Mouse (Mus musculus): Measurements from ENCODE around the gene Tmem94. TPM values are rescaled to one million over a fixed set of nuclear protein-coding genes. Genes with fewer than 3 reads are reported as not detected.

Tmem94 gene
- polyA plus RNA-seq, 1 experiment from 2014 or later = 20.8 TPM

DNA sequence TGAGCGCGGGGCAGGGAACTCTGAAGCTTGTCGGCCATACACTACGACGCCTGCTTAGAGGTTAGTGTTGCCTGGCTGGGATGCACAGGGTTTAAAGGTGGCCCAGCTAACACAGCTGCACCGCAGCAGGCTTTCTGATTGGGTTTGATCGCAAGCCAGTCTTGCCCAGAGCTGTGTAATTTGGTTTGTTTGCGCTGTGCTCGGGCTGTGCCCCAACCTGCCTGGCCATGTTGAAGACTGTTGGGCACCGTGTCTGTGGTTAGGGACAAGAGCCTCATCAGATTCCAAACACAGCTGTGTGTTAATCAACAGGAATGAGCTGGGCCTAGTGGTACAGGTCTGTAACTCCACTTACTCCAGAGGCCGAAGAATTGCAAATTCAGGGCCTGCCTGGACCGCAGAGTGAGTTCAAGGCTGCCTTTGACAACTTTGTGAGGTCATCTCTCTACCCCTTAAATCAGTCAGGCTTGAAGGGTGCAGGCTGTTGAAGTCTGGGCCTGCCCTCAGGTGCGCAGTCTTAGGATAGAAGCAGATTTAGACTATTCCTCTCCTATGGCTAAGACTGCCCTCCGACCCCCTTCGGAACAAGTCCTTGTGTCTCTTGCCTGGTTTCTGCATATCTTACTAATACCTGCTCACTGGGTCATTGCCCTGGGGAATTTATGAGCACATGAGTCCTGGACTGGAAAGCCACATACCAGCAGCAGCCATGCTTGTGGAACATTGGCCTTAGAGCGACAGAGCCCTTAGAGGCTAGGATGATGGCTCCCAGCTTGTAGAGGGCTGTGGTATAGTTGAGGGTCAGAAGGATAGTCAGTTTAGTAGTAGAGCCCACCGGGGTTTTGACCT, 12.5 kb downstream of the Tmem94 start:
- H3K4me2 ChIP-seq (replicated peaks) = no peak overlapping the region
- H3K4me3 ChIP-seq (replicated peaks; ENCODE audit: low read length) = no peak overlapping the region
- no peak for DNase-seq (ENCODE audit: low spot score)
- peaks cover 41% of the 10 kb centered on the region for H3K4me1 ChIP-seq (replicated peaks; ENCODE audit: control insufficient read depth, insufficient read depth, low read length)
- H3K36me3 ChIP-seq (replicated peaks; ENCODE audit: control insufficient read depth, insufficient read depth) = peaks cover 5% of the 10 kb centered on the region; the same call in 1 of the 2 replicates
- H3K27me3 ChIP-seq (ENCODE audit: control insufficient read depth, insufficient read depth, low read length) = no peaks in the 10 kb centered on the region
- H3K9me3 ChIP-seq (ENCODE audit: control insufficient read depth, low read length) = no peaks in the 10 kb centered on the region
- no peak overlapping the region for H3K27ac ChIP-seq
- no peak for ATAC-seq (ENCODE audit: low FRiP score)
- 76% methylated on average over 17 of the region's 17 CpGs for WGBS
- H3K9ac ChIP-seq = no peak overlapping the region

DNA sequence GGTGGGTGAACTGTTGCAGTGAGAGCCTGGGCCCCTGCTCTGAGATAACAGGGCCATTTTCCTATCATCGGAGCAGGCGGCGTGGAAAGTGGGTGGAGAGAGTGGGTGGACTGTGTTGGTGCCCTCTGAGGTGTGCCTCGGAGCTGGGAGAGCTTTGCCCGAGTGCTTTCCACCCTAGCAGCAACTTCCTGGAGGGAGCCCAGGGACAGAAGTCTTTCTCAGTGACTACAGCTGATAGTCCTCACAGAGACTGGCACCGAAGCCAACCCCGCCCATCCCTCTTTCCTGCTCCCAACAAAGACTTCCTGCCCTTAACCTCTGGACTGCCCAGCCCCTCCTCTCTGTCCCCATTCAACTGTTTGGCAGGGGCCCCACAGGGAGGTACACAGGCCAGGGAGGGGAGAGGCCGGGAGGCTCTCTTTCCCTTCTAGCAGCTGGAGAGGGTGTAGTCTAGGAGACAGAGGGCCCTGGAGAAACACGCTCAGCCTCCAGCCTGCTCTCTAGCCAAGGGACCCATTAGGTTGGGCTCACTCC, 13.9 kb downstream of the Tmem94 start:
- Histone ChIP-seq H3K27ac (peak overlapping the region; percentile 86), H3K4me1 (replicated peaks; ENCODE audit: control insufficient read depth, insufficient read depth, low read length) (peaks cover 43% of the 10 kb centered on the region), H3K4me3 (replicated peaks; ENCODE audit: low read length) (no peak overlapping the region), H3K9ac (no peak overlapping the region), H3K4me2 (replicated peaks) (peak overlapping the region; percentile 49), H3K9me3 (ENCODE audit: control insufficient read depth, low read length) (no peaks in the 10 kb centered on the region), H3K27me3 (ENCODE audit: control insufficient read depth, insufficient read depth, low read length) (no peaks in the 10 kb centered on the region), H3K36me3 (replicated peaks; ENCODE audit: control insufficient read depth, insufficient read depth) (peaks cover 5% of the 10 kb centered on the region; the same call in 1 of the 2 replicates)
- WGBS = 7% methylated on average over 9 of the region's 9 CpGs
- peak; percentile 81 for ATAC-seq (ENCODE audit: low FRiP score)
- peak; percentile 38 for DNase-seq (ENCODE audit: low spot score)

DNA sequence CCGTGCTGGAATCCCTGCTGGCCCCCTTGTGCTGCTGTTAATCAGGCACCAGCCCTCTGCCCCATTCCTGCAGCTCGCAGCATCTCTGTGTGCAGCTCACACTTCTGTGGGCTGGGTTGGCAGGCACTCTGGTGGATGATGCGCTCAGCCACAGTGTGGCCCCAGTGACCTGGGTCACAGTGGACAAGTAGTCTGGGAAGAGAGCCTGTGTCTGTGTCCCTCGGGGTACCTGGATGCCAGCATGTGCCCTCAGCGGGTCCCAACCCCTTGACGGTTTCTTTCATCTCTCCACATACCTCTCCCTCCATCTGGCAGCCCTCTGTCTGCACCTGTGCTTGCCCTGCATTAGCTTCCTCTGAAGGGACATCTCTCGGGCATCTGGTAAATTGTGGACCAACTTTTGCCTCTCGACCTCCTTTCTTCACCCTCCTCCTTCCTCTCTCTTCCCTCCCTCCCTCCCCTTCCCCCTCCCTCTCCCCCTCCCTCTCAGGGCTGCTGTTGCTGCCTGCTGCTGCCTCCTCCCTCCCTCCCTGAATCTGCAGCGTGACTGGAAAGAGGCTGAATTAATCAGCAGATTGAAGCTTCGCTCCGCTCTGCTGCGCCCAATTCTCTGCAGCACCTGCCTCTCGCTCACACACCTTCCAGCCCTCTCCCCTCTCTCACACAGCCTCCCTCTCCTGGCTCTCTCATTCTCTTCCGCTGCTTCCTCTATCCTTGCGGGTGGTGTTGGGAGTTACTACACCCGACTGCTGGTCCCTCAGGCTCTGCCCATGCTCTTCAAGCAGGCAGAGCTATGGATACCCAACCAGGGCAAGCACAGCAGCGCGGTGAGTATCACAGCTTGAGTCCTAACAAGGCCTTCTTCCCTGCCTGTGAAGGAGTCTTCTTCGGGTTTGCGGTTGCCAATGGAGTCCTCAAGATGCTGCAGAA, 15.2 kb downstream of the Tmem94 start:
- peak; percentile 69 for DNase-seq (ENCODE audit: low spot score)
- no peaks in the 10 kb centered on the region for H3K27me3 ChIP-seq (ENCODE audit: control insufficient read depth, insufficient read depth, low read length)
- peak overlapping the region; percentile 86 for H3K27ac ChIP-seq
- no peaks in the 10 kb centered on the region for H3K9me3 ChIP-seq (ENCODE audit: control insufficient read depth, low read length)
- peak overlapping the region; percentile 53 for H3K9ac ChIP-seq
- H3K4me3 ChIP-seq (replicated peaks; ENCODE audit: low read length) = peak overlapping the region; percentile 16
- 4% methylated on average over 20 of the region's 20 CpGs for WGBS
- peaks cover 41% of the 10 kb centered on the region for H3K4me1 ChIP-seq (replicated peaks; ENCODE audit: control insufficient read depth, insufficient read depth, low read length)
- ATAC-seq (ENCODE audit: low FRiP score) = peak; percentile 59
- H3K36me3 ChIP-seq (replicated peaks; ENCODE audit: control insufficient read depth, insufficient read depth) = peaks cover 5% of the 10 kb centered on the region; the same call in 1 of the 2 replicates
- H3K4me2 ChIP-seq (replicated peaks) = peak overlapping the region; percentile 49

DNA sequence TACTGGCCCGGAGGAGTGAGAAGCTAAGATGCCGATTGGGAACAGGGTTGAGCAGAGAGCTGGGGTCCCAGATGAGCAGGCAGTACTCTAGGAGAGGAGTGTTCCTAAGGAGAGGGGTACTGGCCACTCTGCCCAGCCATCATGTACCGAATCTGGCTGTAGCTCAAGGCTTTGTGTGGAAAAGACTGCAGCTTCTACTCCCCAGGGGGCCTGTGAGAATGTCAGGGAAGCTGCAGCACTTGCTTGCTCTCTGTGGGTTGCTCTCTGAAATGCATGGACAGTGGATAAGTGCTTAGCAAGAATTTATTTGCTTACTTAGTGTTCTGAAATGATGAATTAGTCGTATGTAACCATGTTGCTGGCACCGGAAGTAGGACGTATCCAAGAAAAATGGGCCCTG, 21.2 kb downstream of the Tmem94 start:
- DNase-seq (ENCODE audit: low spot score) = no peak
- Histone ChIP-seq H3K4me2 (replicated peaks) (no peak overlapping the region), H3K4me3 (replicated peaks; ENCODE audit: low read length) (no peak overlapping the region), H3K4me1 (replicated peaks; ENCODE audit: control insufficient read depth, insufficient read depth, low read length) (peaks cover 16% of the 10 kb centered on the region), H3K27ac (peak overlapping the region; percentile 26; the same call in 1 of the 2 replicates), H3K9ac (0 out of 2 replicates have a peak overlapping the region, but pooled peaks have one; percentile 28), H3K27me3 (ENCODE audit: control insufficient read depth, insufficient read depth, low read length) (no peaks in the 10 kb centered on the region), H3K36me3 (replicated peaks; ENCODE audit: control insufficient read depth, insufficient read depth) (peaks cover 32% of the 10 kb centered on the region), H3K9me3 (ENCODE audit: control insufficient read depth, low read length) (no peaks in the 10 kb centered on the region)
- ATAC-seq (ENCODE audit: low FRiP score) = no peak
- WGBS = 55% methylated on average over 6 of the region's 6 CpGs

DNA sequence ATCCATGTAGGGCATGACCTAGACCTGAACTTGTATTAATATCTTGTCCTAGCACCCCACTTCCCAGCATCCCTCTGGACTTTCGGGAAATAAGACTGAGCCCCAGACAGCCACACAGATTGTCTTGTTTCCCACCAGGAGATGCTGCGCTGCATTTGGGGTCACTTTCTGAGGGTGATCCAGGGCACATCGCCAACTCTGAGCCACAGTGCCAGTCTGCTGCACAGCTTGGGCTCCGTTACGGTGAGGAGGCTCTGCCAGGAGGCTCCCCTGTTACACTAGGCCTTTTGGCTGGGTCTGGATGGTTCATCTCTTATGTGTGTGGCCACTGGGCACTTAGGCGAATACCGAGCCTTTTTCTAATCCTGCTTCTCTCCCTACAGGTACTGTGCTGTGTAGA, 24.6 kb downstream of the Tmem94 start:
- no peaks in the 10 kb centered on the region for H3K27me3 ChIP-seq (ENCODE audit: control insufficient read depth, insufficient read depth, low read length)
- H3K36me3 ChIP-seq (replicated peaks; ENCODE audit: control insufficient read depth, insufficient read depth) = peaks cover 64% of the 10 kb centered on the region
- 80% methylated on average over 7 of the region's 7 CpGs for WGBS
- ATAC-seq (ENCODE audit: low FRiP score) (no peak), DNase-seq (ENCODE audit: low spot score) (no peak)
- peaks cover 11% of the 10 kb centered on the region for H3K4me1 ChIP-seq (replicated peaks; ENCODE audit: control insufficient read depth, insufficient read depth, low read length)
- no peak overlapping the region for H3K27ac ChIP-seq
- no peak overlapping the region for H3K4me2 ChIP-seq (replicated peaks)
- H3K9ac ChIP-seq = no peak overlapping the region
- H3K9me3 ChIP-seq (ENCODE audit: control insufficient read depth, low read length) = no peaks in the 10 kb centered on the region
- no peak overlapping the region for H3K4me3 ChIP-seq (replicated peaks; ENCODE audit: low read length)

DNA sequence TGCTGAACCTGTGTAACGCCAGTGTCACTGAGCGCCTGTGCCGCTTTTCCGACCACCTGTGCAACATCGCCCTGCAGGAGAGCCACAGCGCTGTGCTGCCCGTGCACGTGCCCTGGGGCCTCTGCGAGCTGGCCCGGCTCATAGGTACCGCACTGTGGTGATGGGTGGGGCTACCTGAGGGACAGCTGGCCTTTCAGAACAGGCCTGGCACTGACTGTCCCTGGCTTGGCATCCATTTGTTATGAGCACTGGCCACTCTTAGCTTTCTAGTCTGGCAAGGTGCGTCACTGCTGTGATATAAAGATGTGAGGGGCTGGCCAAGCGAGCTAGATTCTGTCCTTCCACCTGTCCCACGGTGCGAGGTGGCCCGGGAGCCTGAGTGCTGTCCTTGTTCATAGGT, 26.7 kb downstream of the Tmem94 start:
- Histone ChIP-seq H3K4me1 (replicated peaks; ENCODE audit: control insufficient read depth, insufficient read depth, low read length) (peaks cover under 1% of the 10 kb centered on the region; the same call in 1 of the 2 replicates), H3K9ac (no peak overlapping the region), H3K4me2 (replicated peaks) (no peak overlapping the region), H3K27ac (no peak overlapping the region), H3K36me3 (replicated peaks; ENCODE audit: control insufficient read depth, insufficient read depth) (peaks cover 84% of the 10 kb centered on the region), H3K27me3 (ENCODE audit: control insufficient read depth, insufficient read depth, low read length) (no peaks in the 10 kb centered on the region), H3K4me3 (replicated peaks; ENCODE audit: low read length) (no peak overlapping the region), H3K9me3 (ENCODE audit: control insufficient read depth, low read length) (no peaks in the 10 kb centered on the region)
- DNase-seq (ENCODE audit: low spot score) (no peak), ATAC-seq (ENCODE audit: low FRiP score) (no peak)
- WGBS = 97% methylated on average over 16 of the region's 16 CpGs

DNA sequence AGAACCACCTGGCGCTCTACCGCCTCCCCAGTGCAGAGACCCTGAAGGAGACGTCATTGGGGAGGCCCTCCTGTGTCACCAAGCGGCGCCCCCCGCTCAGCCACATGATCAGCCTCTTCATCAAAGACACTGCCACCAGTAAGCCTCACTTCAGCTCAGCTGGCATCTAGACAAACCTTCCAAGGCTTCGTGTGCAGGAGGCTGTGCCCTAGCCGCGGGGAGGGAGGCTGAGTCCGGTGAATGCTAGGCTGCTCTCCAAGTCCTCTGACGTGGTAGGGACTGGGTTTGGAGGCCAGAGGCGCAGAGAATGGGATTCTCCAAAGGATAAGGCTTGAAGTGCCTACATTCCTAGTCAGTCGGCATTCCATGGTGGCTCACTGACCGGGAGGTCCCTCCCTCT, 27.1 kb downstream of the Tmem94 start:
- Histone ChIP-seq H3K36me3 (replicated peaks; ENCODE audit: control insufficient read depth, insufficient read depth) (peaks cover 89% of the 10 kb centered on the region), H3K27me3 (ENCODE audit: control insufficient read depth, insufficient read depth, low read length) (no peaks in the 10 kb centered on the region), H3K4me1 (replicated peaks; ENCODE audit: control insufficient read depth, insufficient read depth, low read length) (no peaks in the 10 kb centered on the region), H3K4me3 (replicated peaks; ENCODE audit: low read length) (no peak overlapping the region), H3K9ac (no peak overlapping the region), H3K4me2 (replicated peaks) (no peak overlapping the region), H3K27ac (no peak overlapping the region), H3K9me3 (ENCODE audit: control insufficient read depth, low read length) (no peaks in the 10 kb centered on the region)
- WGBS = 86% methylated on average over 14 of the region's 14 CpGs
- DNase-seq (ENCODE audit: low spot score) (no peak), ATAC-seq (ENCODE audit: low FRiP score) (no peak)

DNA sequence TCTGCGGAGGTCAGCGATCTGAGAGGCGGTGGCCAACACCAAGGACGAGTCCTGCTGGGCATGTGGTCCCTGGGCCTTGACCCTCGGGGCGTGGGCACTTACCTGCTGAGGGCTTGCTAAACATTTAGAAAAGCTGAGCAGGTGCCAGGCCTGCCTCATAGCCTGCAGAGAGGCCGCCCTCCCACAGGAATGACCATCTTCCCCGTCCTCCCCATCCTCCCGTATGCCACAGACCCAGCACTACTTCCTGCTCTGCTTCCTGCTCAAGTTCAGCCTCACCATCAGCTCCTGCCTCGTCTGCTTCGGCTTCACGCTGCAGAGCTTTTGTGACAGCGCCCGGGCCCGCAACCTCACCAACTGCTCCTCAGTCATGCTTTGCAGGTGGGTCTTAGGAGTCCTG, 31.7 kb downstream of the Tmem94 start:
- WGBS = 87% methylated on average over 15 of the region's 15 CpGs
- Histone ChIP-seq H3K4me2 (replicated peaks) (no peak overlapping the region), H3K27me3 (ENCODE audit: control insufficient read depth, insufficient read depth, low read length) (no peaks in the 10 kb centered on the region), H3K9me3 (ENCODE audit: control insufficient read depth, low read length) (no peaks in the 10 kb centered on the region), H3K9ac (no peak overlapping the region), H3K4me1 (replicated peaks; ENCODE audit: control insufficient read depth, insufficient read depth, low read length) (no peaks in the 10 kb centered on the region), H3K36me3 (replicated peaks; ENCODE audit: control insufficient read depth, insufficient read depth) (peaks cover 98% of the 10 kb centered on the region), H3K27ac (no peak overlapping the region), H3K4me3 (replicated peaks; ENCODE audit: low read length) (no peak overlapping the region)
- no peak for ATAC-seq (ENCODE audit: low FRiP score)
- DNase-seq (ENCODE audit: low spot score) = no peak

DNA sequence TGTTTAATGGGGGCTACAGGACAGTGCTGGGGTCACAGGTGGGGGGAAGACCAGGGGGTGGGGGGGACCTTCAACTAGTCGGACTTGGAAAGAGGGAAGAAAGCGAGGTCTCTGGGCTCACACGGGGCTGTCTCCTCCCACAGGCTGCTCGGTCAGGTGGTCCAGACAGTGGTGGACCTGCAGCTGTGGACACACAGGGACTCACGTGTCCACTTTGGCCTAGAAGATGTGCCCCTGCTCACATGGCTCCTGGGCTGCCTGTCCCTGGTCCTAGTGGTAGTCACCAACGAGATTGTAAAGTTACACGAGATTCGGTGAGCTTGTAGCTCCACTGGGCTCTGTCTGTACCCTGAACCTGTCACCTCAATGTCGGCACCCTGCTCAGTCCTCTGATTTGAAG, 32.4 kb downstream of the Tmem94 start:
- H3K27me3 ChIP-seq (ENCODE audit: control insufficient read depth, insufficient read depth, low read length) = no peaks in the 10 kb centered on the region
- no peak overlapping the region for H3K27ac ChIP-seq
- no peaks in the 10 kb centered on the region for H3K4me1 ChIP-seq (replicated peaks; ENCODE audit: control insufficient read depth, insufficient read depth, low read length)
- no peak for ATAC-seq (ENCODE audit: low FRiP score)
- no peak overlapping the region for H3K4me2 ChIP-seq (replicated peaks)
- no peak overlapping the region for H3K9ac ChIP-seq
- WGBS = 89% methylated on average over 9 of the region's 9 CpGs
- H3K9me3 ChIP-seq (ENCODE audit: control insufficient read depth, low read length) = no peaks in the 10 kb centered on the region
- H3K36me3 ChIP-seq (replicated peaks; ENCODE audit: control insufficient read depth, insufficient read depth) = peaks cover 99% of the 10 kb centered on the region
- DNase-seq (ENCODE audit: low spot score) = no peak
- H3K4me3 ChIP-seq (replicated peaks; ENCODE audit: low read length) = no peak overlapping the region

Measured in hindbrain, embryonic 14.5 days (tissue).